Mouse (Mus musculus) MEL (cell line): Measurements from ENCODE around the gene Rps6ka1. TPM values are rescaled to one million over a fixed set of nuclear protein-coding genes. Genes with fewer than 3 reads are reported as not detected.

ENCODE experiments used
- DNase-seq: peaks from one replicate; pipeline ENCODE4 v3.0.0; 2011; ENCODE audit warnings: low read depth, low spot score
- H3K27ac ChIP-seq: 2 replicates; pipeline ENCODE4 v1.5.1; 2012; ENCODE audit warnings: low read depth, mild to moderate bottlenecking, control low read depth, low read length, moderate library complexity; ENCODE audit not compliant: control insufficient read depth
- H3K27me3 ChIP-seq, 2 experiments: fragments of 150-350 bp in 1 of 2; sonication (generic) in 1 of 2; 2 replicates each; pipeline ENCODE4 v1.6.1; 2012; ENCODE audit warnings: low read length in 2 of 2, mild to moderate bottlenecking in 2 of 2, improper control_type of control experiment in 1 of 2, moderate library complexity in 1 of 2; ENCODE audit not compliant: insufficient read depth in 2 of 2, control insufficient read depth in 1 of 2
- H3K36me3 ChIP-seq, 2 experiments: 2 replicates each; pipeline ENCODE4 v1.6.1; 2012 to 2014; ENCODE audit warnings: low read length in 2 of 2, improper control_type of control experiment in 1 of 2, inconsistent platforms in 1 of 2, mild to moderate bottlenecking in 1 of 2; ENCODE audit not compliant: insufficient read depth in 2 of 2, control insufficient read depth in 1 of 2
- H3K4me1 ChIP-seq, 2 experiments: fragments of 150-350 bp in 1 of 2; sonication (generic) in 1 of 2; 2 replicates each; pipeline ENCODE4 v1.6.1; 2012; ENCODE audit warnings: low read length in 2 of 2, improper control_type of control experiment in 1 of 2, mild to moderate bottlenecking in 1 of 2; ENCODE audit not compliant: insufficient read depth in 2 of 2, control insufficient read depth in 1 of 2
- H3K4me3 ChIP-seq, 2 experiments: fragments of 150-350 bp in 1 of 2; sonication (generic) in 1 of 2; 2 replicates each; pipeline ENCODE4 v1.5.1; 2012; ENCODE audit warnings: low read depth in 2 of 2, low read length in 2 of 2, mild to moderate bottlenecking in 2 of 2, moderate library complexity in 2 of 2, control low read depth in 1 of 2, improper control_type of control experiment in 1 of 2; ENCODE audit not compliant: control insufficient read depth in 1 of 2, insufficient read depth in 1 of 2
- H3K79me2 ChIP-seq: 2 replicates; pipeline ENCODE4 v1.6.1; 2012; ENCODE audit warnings: mild to moderate bottlenecking, low read length, moderate library complexity; ENCODE audit not compliant: control insufficient read depth, poor library complexity, insufficient read depth
- H3K9ac ChIP-seq: 2 replicates; pipeline ENCODE4 v1.6.1; 2012; ENCODE audit warnings: low read depth, mild to moderate bottlenecking, control low read depth, low read length, moderate library complexity; ENCODE audit not compliant: control insufficient read depth, poor library complexity, severe bottlenecking
- H3K9me3 ChIP-seq: fragments of 150-350 bp; sonication (generic); replicated peaks from 2 replicates; pipeline ENCODE4 v1.6.1; 2012; ENCODE audit warnings: mild to moderate bottlenecking, low read length, improper control_type of control experiment, moderate library complexity; ENCODE audit not compliant: insufficient read depth
- BHLHE40 ChIP-seq: IDR thresholded peaks from 2 replicates; pipeline ENCODE4 v1.6.1; 2012; ENCODE audit warnings: low read depth, mild to moderate bottlenecking, inconsistent platforms, low read length, improper control_type of control experiment, borderline replicate concordance
- CHD1 ChIP-seq: IDR thresholded peaks from 2 replicates; pipeline ENCODE4 v1.6.1; 2012; ENCODE audit warnings: low read depth, mild to moderate bottlenecking, inconsistent platforms, low read length, improper control_type of control experiment
- CTCF ChIP-seq, 3 experiments: IDR thresholded peaks in 2 of 3; conservative IDR thresholded peaks in 1 of 3; 2 replicates each; pipeline ENCODE4 v1.5.1; 2011 to 2012; ENCODE audit warnings: low read length in 3 of 3, low read depth in 2 of 3, mild to moderate bottlenecking in 2 of 3, improper control_type of control experiment in 1 of 3, inconsistent platforms in 1 of 3, mixed read lengths in 1 of 3, moderate library complexity in 1 of 3; ENCODE audit not compliant: control insufficient read depth in 1 of 3, insufficient read depth in 1 of 3, poor library complexity in 1 of 3, severe bottlenecking in 1 of 3
- E2F4 ChIP-seq: IDR thresholded peaks from 2 replicates; pipeline ENCODE4 v1.6.1; 2011; ENCODE audit warnings: low read depth, low read length, improper control_type of control experiment, borderline replicate concordance
- ELF1 ChIP-seq: IDR thresholded peaks from 2 replicates; pipeline ENCODE4 v1.6.1; 2014; ENCODE audit warnings: low read depth, mild to moderate bottlenecking, inconsistent platforms, low read length, improper control_type of control experiment, moderate library complexity
- ETS1 ChIP-seq: IDR thresholded peaks from 2 replicates; pipeline ENCODE4 v1.6.1; 2012; ENCODE audit warnings: low read depth, mild to moderate bottlenecking, inconsistent platforms, low read length, improper control_type of control experiment, moderate library complexity
- GATA1 ChIP-seq: IDR thresholded peaks from 2 replicates; pipeline ENCODE4 v1.6.1; 2011; ENCODE audit warnings: low read depth, low read length, improper control_type of control experiment
- JUND ChIP-seq: IDR thresholded peaks from 2 replicates; pipeline ENCODE4 v1.6.1; 2011; ENCODE audit warnings: low read depth, mild to moderate bottlenecking, improper control_type of control experiment, low read length
- KAT2A ChIP-seq: conservative IDR thresholded peaks from 2 replicates; pipeline ENCODE4 v1.6.1; 2012; ENCODE audit warnings: low read depth, low read length, improper control_type of control experiment, inconsistent platforms
- MAFK ChIP-seq: IDR thresholded peaks from 2 replicates; pipeline ENCODE4 v1.6.1; 2011; ENCODE audit warnings: low read depth, mild to moderate bottlenecking, low read length, improper control_type of control experiment, borderline replicate concordance
- MAX ChIP-seq: IDR thresholded peaks from 2 replicates; pipeline ENCODE4 v1.6.1; 2011; ENCODE audit warnings: low read length, improper control_type of control experiment
- MYB ChIP-seq: IDR thresholded peaks from 2 replicates; pipeline ENCODE4 v1.6.1; 2011; ENCODE audit warnings: mild to moderate bottlenecking, low read depth, low read length, improper control_type of control experiment
- MYC ChIP-seq: IDR thresholded peaks from 2 replicates; pipeline ENCODE4 v1.6.1; 2011; ENCODE audit warnings: low read depth, mild to moderate bottlenecking, low read length, improper control_type of control experiment, moderate library complexity
- NELFE ChIP-seq: IDR thresholded peaks from 2 replicates; pipeline ENCODE4 v1.6.1; 2011; ENCODE audit warnings: low read depth, low read length, improper control_type of control experiment
- NRF1 ChIP-seq: IDR thresholded peaks from 2 replicates; pipeline ENCODE4 v1.6.1; 2014; ENCODE audit warnings: low read depth, mild to moderate bottlenecking, inconsistent platforms, low read length, improper control_type of control experiment, moderate library complexity; ENCODE audit not compliant: poor library complexity, insufficient read depth, severe bottlenecking
- POLR2A ChIP-seq, 2 experiments: IDR thresholded peaks; 2 replicates each; pipeline ENCODE4 v1.6.1; 2011 to 2012; ENCODE audit warnings: low read length in 2 of 2, mild to moderate bottlenecking in 2 of 2, control low read depth in 1 of 2, improper control_type of control experiment in 1 of 2, low read depth in 1 of 2, moderate library complexity in 1 of 2; ENCODE audit not compliant: control insufficient read depth in 1 of 2, insufficient read depth in 1 of 2, poor library complexity in 1 of 2
- POLR2AphosphoS2 ChIP-seq: IDR thresholded peaks from 2 replicates; pipeline ENCODE4 v1.6.1; 2011; ENCODE audit warnings: low read length, improper control_type of control experiment
- POLR2AphosphoS5 ChIP-seq: IDR thresholded peaks from 2 replicates; pipeline ENCODE4 v1.6.1; 2012; ENCODE audit warnings: low read depth, borderline replicate concordance, mild to moderate bottlenecking, inconsistent platforms, low read length, moderate library complexity, mixed read lengths
- RCOR1 ChIP-seq: IDR thresholded peaks from 2 replicates; pipeline ENCODE4 v1.6.1; 2012; ENCODE audit warnings: low read depth, mild to moderate bottlenecking, inconsistent platforms, low read length, improper control_type of control experiment
- SIN3A ChIP-seq: IDR thresholded peaks from 2 replicates; pipeline ENCODE4 v1.6.1; 2012; ENCODE audit warnings: low read length, improper control_type of control experiment, inconsistent platforms
- SMC3 ChIP-seq: IDR thresholded peaks from 2 replicates; pipeline ENCODE4 v1.6.1; 2011; ENCODE audit warnings: low read depth, low read length, improper control_type of control experiment
- TAL1 ChIP-seq: IDR thresholded peaks from 2 replicates; pipeline ENCODE4 v1.6.1; 2012; ENCODE audit warnings: mild to moderate bottlenecking, inconsistent platforms, low read length, moderate library complexity, mixed read lengths
- TBP ChIP-seq: IDR thresholded peaks from 2 replicates; pipeline ENCODE4 v1.8.0; 2011; ENCODE audit warnings: low read depth, low read length, improper control_type of control experiment
- TCF12 ChIP-seq: IDR thresholded peaks from 2 replicates; pipeline ENCODE4 v1.6.1; 2014; ENCODE audit warnings: low read depth, mild to moderate bottlenecking, inconsistent platforms, low read length, improper control_type of control experiment, moderate library complexity
- UBTF ChIP-seq: IDR thresholded peaks from 2 replicates; pipeline ENCODE4 v1.6.1; 2012; ENCODE audit warnings: low read depth, mild to moderate bottlenecking, inconsistent platforms, low read length, improper control_type of control experiment, moderate library complexity, borderline replicate concordance; ENCODE audit not compliant: insufficient read depth
- USF2 ChIP-seq, 2 experiments: IDR thresholded peaks; 2 replicates each; pipeline ENCODE4 v1.6.1; 2011 to 2012; ENCODE audit warnings: improper control_type of control experiment in 2 of 2, low read length in 2 of 2, borderline replicate concordance in 1 of 2, inconsistent platforms in 1 of 2, low read depth in 1 of 2, mild to moderate bottlenecking in 1 of 2; ENCODE audit not compliant: insufficient read depth in 1 of 2
- polyA plus RNA-seq, 2 experiments: library from polyadenylated mRNA; stranded (reverse) in 1 of 2; unstranded in 1 of 2; fragments of >175 nt in 1 of 2; fragments of >200 nt in 1 of 2; gene quantifications; 2 replicates each; pipeline versions ENCODE4 v1.2.1 to v1.2.4; 2012; ENCODE audit warnings: low replicate concordance in 2 of 2, low read depth in 1 of 2; ENCODE audit not compliant: insufficient read length in 2 of 2, insufficient read depth in 1 of 2, missing spikeins in 1 of 2
- total RNA-seq: library from RNA; depleted of rRNA; stranded (reverse); fragments of 300-350 nt; gene quantifications from 2 replicates; pipeline ENCODE4 v1.2.3, GENCODE M21; 2012

Rps6ka1 gene
- total and polyA plus RNA-seq, 3 experiments, result 45.3 to 68.9 TPM; not detected in 1

- TF ChIP-seq MYC (no peak), JUND (no peak), SIN3A (no peak; the same call in 1 of the 2 replicates), CTCF (IDR thresholded peaks at IDR 0.05 in 2 of 3, conservative IDR thresholded peaks at IDR 0.05 in 1 of 3; ENCODE audit: control insufficient read depth in 1 of 3, insufficient read depth in 1 of 3, low read depth in 2 of 3, low read length in 3 of 3, poor library complexity in 1 of 3, severe bottlenecking in 1 of 3) (peak in 2 of 3 experiments; percentile 42 to 67; a peak in 5 of 6 replicates)
Measured at GRCm38 (mm10) chr4:133887672-133888453, at the start of gene Rps6ka1 (continued).

DNA sequence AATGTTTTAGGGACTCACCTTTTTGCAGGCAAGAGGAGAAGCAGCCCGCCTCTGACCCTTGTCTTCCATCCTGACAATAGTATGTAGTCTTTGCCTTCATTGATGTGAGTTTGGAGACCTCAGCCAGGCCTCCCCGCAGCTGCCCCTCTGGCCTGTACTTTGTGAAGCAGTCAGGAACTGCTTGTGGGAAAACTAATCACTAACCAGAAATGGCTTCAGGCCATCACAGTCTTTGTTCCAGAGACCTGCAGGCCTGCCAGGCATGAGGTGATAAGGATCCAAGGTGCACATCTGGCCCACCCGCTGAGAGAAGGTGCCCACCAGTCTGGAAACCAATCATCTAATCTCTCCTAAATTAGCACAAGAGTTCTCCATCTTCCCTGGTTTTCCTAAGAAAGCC is 44.2 kb upstream of the Rps6ka1 start:
- Histone ChIP-seq H3K4me3 (no peak overlapping the region), H3K9ac (no peak overlapping the region; the same call in 1 of the 2 replicates), H3K4me1 (peaks cover 0 to 4% of the 10 kb centered on the region in 2 experiments; a peak in 3 of 4 replicates)

GRCm38 (mm10) chr4:133931349-133931748 is 43.8 kb upstream of the Rps6ka1 start:
- Histone ChIP-seq H3K9ac (peak overlapping the region; percentile 41; the same call in 1 of the 2 replicates), H3K27ac (no peak overlapping the region), H3K79me2 (no peaks in the 10 kb centered on the region), H3K36me3 (peaks cover 0 to 3% of the 10 kb centered on the region in 2 experiments; a peak in 1 of 4 replicates), H3K9me3 (no peaks in the 10 kb centered on the region), H3K4me1 (peaks cover 0 to 4% of the 10 kb centered on the region in 2 experiments; a peak in 3 of 4 replicates), H3K4me3 (no peak overlapping the region), H3K27me3 (no peaks in the 10 kb centered on the region)
- peak; percentile 50 for DNase-seq
- TF ChIP-seq MYB, result no peak
- TF ChIP-seq GATA1, result no peak
- TF ChIP-seq CHD1, result no peak
- no peak for TF ChIP-seq MYC
- no peak for TF ChIP-seq TCF12
- TF ChIP-seq UBTF, result no peak
- TF ChIP-seq POLR2A (IDR thresholded peaks at IDR 0.05; ENCODE audit: control insufficient read depth in 1 of 2, insufficient read depth in 1 of 2, low read depth in 1 of 2, low read length in 2 of 2, poor library complexity in 1 of 2), result no peak
- TF ChIP-seq BHLHE40, result no peak
- no peak for TF ChIP-seq E2F4
- no peak for TF ChIP-seq NELFE
- no peak for TF ChIP-seq ELF1
- no peak for TF ChIP-seq NRF1
- TF ChIP-seq ETS1, result no peak
- no peak for TF ChIP-seq RCOR1
- no peak for TF ChIP-seq KAT2A
- TF ChIP-seq TBP, result no peak
- no peak for TF ChIP-seq POLR2AphosphoS2
- peak; percentile 34 to 49 (median 43) for TF ChIP-seq CTCF (IDR thresholded peaks at IDR 0.05 in 2 of 3, conservative IDR thresholded peaks at IDR 0.05 in 1 of 3; ENCODE audit: control insufficient read depth in 1 of 3, insufficient read depth in 1 of 3, low read depth in 2 of 3, low read length in 3 of 3, poor library complexity in 1 of 3, severe bottlenecking in 1 of 3)
- no peak for TF ChIP-seq POLR2AphosphoS5
- TF ChIP-seq MAX, result no peak
- no peak for TF ChIP-seq USF2 (IDR thresholded peaks at IDR 0.05; ENCODE audit: borderline replicate concordance in 1 of 2, insufficient read depth in 1 of 2, low read depth in 1 of 2, low read length in 2 of 2)
- no peak for TF ChIP-seq SIN3A
- no peak for TF ChIP-seq TAL1

More for the DNA sequence above, 44.2 kb upstream of the Rps6ka1 start:
- H3K9me3 ChIP-seq, result no peaks in the 10 kb centered on the region
- H3K36me3 ChIP-seq, result peaks cover 0 to 3% of the 10 kb centered on the region in 2 experiments; a peak in 1 of 4 replicates
- no peak for DNase-seq
- no peaks in the 10 kb centered on the region for H3K79me2 ChIP-seq
- TF ChIP-seq ETS1, result no peak
- TF ChIP-seq MAFK, result no peak
- no peak for TF ChIP-seq SMC3
- no peak for TF ChIP-seq TCF12
- no peak for TF ChIP-seq MYC
- no peak for TF ChIP-seq ELF1
- no peak for TF ChIP-seq BHLHE40
- TF ChIP-seq KAT2A, result no peak
- no peak for TF ChIP-seq UBTF
- TF ChIP-seq NELFE, result no peak
- no peaks in the 10 kb centered on the region for H3K27me3 ChIP-seq
- H3K27ac ChIP-seq, result no peak overlapping the region
